Mouse (Mus musculus) liver, embryonic 14.5 days (tissue): ENCODE data around the gene Ttc39a.

Experiments
- CTCF ChIP-seq: IDR thresholded peaks from 2 replicates; pipeline ENCODE4 v1.5.1; 2016; ENCODE audit warnings: antibody characterized with exemption, low read depth, control low read depth
- EP300 ChIP-seq: IDR thresholded peaks from 2 replicates; pipeline ENCODE4 v1.6.1; 2016; ENCODE audit warnings: antibody characterized with exemption, low read depth

- TF ChIP-seq CTCF (no peak), EP300 (no peak)
Measured at GRCm38 (mm10) chr4:109407701-109408485, 1.5 kb downstream of the Ttc39a start.
